Mouse (Mus musculus) thymus, adult 2 months (tissue): ENCODE measurements at regions not wholly inside any gene's neighbourhood (a gene's known extent, or its start where the extent isn't known, plus 50 kb on each side); places are given as distances from the start of the nearest gene placed in this dataset.

ENCODE experiments used
- CTCF ChIP-seq: fragments of 200-500 bp; IDR thresholded peaks from 2 replicates; pipeline ENCODE4 v1.5.1; 2012; ENCODE audit warnings: mild to moderate bottlenecking, control low read depth, low read length, moderate library complexity, borderline replicate concordance; ENCODE audit not compliant: control insufficient read depth, poor library complexity, insufficient read depth; ENCODE audit errors: extremely low read depth
- POLR2A ChIP-seq: fragments of 200-500 bp; IDR thresholded peaks from 2 replicates; pipeline ENCODE4 v1.6.1; 2012; ENCODE audit warnings: mild to moderate bottlenecking, low read length, control low read depth, moderate library complexity; ENCODE audit not compliant: control insufficient read depth, poor library complexity, insufficient read depth; ENCODE audit errors: extremely low read depth

DNA sequence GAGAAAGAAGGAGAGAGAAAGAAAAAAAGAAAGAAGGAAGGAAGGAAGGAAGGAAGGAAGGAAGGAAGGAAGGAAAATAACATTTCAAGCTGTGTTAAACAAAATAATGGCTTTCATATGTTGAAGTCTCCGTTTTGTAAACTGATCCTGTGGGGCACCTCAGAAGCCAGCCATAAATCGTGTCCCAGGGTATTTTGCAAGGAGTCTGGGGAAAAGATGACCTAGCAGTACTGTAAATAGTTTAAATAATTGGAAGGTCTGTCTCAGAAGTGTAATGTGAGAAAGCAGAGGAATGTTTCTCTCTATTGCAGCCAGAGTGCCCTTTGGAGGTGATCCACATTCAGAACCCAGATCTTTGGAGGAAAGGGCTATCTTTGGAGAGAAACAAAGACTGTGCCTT is 677.5 kb downstream of the 5730522E02Rik start:
- TF ChIP-seq CTCF = no peak
- TF ChIP-seq POLR2A = no peak
